Mouse (Mus musculus) ES-E14 (cell line): ENCODE data around the gene Cbl.

Source experiments
- CHD2 ChIP-seq: IDR thresholded peaks from 2 replicates; pipeline ENCODE4 v1.6.1; 2014; ENCODE audit warnings: mild to moderate bottlenecking, low read depth, low read length, inconsistent platforms
- HCFC1 ChIP-seq: IDR thresholded peaks from 2 replicates; pipeline ENCODE4 v1.6.1; 2012; ENCODE audit warnings: low read length, inconsistent platforms, borderline replicate concordance; ENCODE audit not compliant: insufficient read depth
- ZNF384 ChIP-seq: IDR thresholded peaks from 2 replicates; pipeline ENCODE4 v1.6.1; 2012; ENCODE audit warnings: low read depth, low read length, inconsistent platforms

GRCm38 (mm10) chr9:44213538-44213937 is 20.3 kb downstream of the Cbl start:
- no peak for TF ChIP-seq HCFC1
- TF ChIP-seq ZNF384: no peak
- no peak for TF ChIP-seq CHD2
